Mouse (Mus musculus): Measurements from ENCODE around the gene Top3b.

DNA sequence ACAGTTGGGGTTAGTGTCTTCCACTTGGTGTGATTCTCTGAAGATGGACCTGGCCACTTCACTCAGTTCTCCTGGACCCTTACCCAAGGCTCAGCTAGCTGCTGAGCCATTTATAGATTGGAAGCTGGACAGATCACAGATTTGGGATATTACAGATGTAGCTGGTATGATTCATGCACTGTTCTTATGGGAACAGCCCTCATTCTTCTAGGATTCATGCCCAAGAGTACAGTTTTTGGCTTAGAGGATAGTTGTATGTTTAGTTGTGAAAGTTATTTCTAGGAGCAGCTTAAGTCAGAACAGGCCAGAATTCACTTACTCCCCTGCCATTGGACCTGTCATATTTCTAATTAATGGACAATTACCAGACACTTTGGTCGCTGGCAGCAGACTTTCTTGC is 42.9 kb downstream of the Top3b start:
- TF ChIP-seq MYOD1 (IDR thresholded peaks at IDR 0.05; ENCODE audit: control insufficient read depth, insufficient read length, low read depth) (no peak), CTCF (IDR thresholded peaks at IDR 0.05; ENCODE audit: control insufficient read depth, insufficient read depth, insufficient read length) (no peak), MAX (IDR thresholded peaks at IDR 0.05) (no peak)
